Mouse (Mus musculus) forebrain, postnatal 0 days (tissue): ENCODE data around the gene Crybg1. TPM values are rescaled to one million over a fixed set of nuclear protein-coding genes. Genes with fewer than 3 reads are reported as not detected.
A peak's percentile ranks its signal among the peaks of the same experiment; 100 is the strongest.

ENCODE experiments used
- ATAC-seq: fragments of 200-750 bp; cut with Nextera tagmentation; 2 replicates; pipeline ENCODE4 v1.8.0; 2017; ENCODE audit warnings: mild to moderate bottlenecking, moderate library complexity
- DNase-seq: peaks from one replicate; pipeline ENCODE4 v3.0.0-alpha.2; 2015
- H3K27ac ChIP-seq: fragments of 300-500 bp; sonication (generic); 2 replicates; pipeline ENCODE4 v1.5.1; 2014; ENCODE audit warnings: low read depth, mild to moderate bottlenecking, antibody characterized with exemption, low read length, moderate library complexity, mixed read lengths
- H3K27me3 ChIP-seq: fragments of 300-500 bp; sonication (generic); 2 replicates; pipeline ENCODE4 v1.6.1; 2014; ENCODE audit warnings: mild to moderate bottlenecking, low read length, mixed read lengths; ENCODE audit not compliant: insufficient read depth
- H3K36me3 ChIP-seq: fragments of 300-500 bp; sonication (generic); 2 replicates; pipeline ENCODE4 v1.6.1; 2014; ENCODE audit warnings: mild to moderate bottlenecking, moderate library complexity; ENCODE audit not compliant: insufficient read depth
- H3K4me1 ChIP-seq: fragments of 300-500 bp; sonication (generic); 2 replicates; pipeline ENCODE4 v1.6.1; 2014; ENCODE audit warnings: antibody characterized with exemption; ENCODE audit not compliant: insufficient read depth
- H3K4me2 ChIP-seq: fragments of 300-500 bp; sonication (generic); 2 replicates; pipeline ENCODE4 v1.6.1; 2014; ENCODE audit warnings: low read depth, mild to moderate bottlenecking, moderate library complexity
- H3K4me3 ChIP-seq: fragments of 300-500 bp; sonication (generic); 2 replicates; pipeline ENCODE4 v1.5.1; 2014; ENCODE audit warnings: low read depth, low read length, mixed read lengths
- H3K9ac ChIP-seq: fragments of 300-500 bp; sonication (generic); 2 replicates; pipeline ENCODE4 v1.6.1; 2014; ENCODE audit warnings: mild to moderate bottlenecking
- H3K9me3 ChIP-seq: fragments of 300-500 bp; sonication (generic); 2 replicates; pipeline ENCODE4 v1.6.1; 2016; ENCODE audit warnings: low read length
- CTCF ChIP-seq: sonication (generic); IDR thresholded peaks from 2 replicates; pipeline ENCODE4 v1.5.1; 2016; ENCODE audit warnings: antibody characterized with exemption, control low read depth, low read depth
- WGBS: fragments of 180-500 bp; shearing (Covaris S2); extraction: QIAGEN DNeasy Blood & Tissue Kit; methylation state at CpG from one replicate; pipeline ENCODE4 v1.1.7; 2014; 5-methylcytosine and 5-hydroxymethylcytosine counted together
- polyA plus RNA-seq: library from polyadenylated mRNA; unstranded; fragments of >200 nt; fragmentation: Nextera tagmentation; extraction: Ambion mirVana; gene quantifications from 2 replicates; pipeline ENCODE4 v1.2.1, GENCODE M21; 2015
- total RNA-seq: library from RNA; depleted of rRNA; stranded (reverse); fragments of >200 nt; gene quantifications from 2 replicates; pipeline ENCODE4 v1.2.3, GENCODE M21; 2014; rRNA removed

Crybg1 gene
- total and polyA plus RNA-seq, 2 experiments from 2014 or later, result 0.25 to 0.90 TPM

DNA sequence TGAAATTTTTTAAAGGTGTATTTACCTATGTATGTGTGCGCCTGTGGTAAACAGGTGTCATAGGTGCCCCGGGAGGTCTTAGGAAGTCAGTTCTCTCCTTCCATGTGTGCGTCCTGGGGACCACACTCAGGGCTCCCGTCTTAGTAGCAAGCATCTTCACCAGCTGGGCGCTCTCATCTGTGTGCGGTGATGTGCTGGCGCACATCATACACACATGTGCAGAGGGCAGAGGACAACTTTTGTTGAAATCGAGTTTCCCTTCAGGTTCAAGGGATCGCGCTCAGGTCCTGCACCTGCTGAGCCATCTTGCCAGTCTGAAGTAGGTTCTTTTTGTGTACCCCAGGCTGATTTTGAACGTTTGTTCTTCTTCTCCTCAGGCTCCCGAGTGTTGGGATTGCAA lies 232.5 kb downstream of the Crybg1 start:
- no peak for TF ChIP-seq CTCF
- Histone ChIP-seq H3K27me3 (no peaks in the 10 kb centered on the region), H3K36me3 (no peaks in the 10 kb centered on the region), H3K27ac (no peak overlapping the region), H3K4me2 (no peak overlapping the region), H3K9ac (no peak overlapping the region), H3K4me3 (no peak overlapping the region), H3K9me3 (no peaks in the 10 kb centered on the region), H3K4me1 (no peaks in the 10 kb centered on the region)
- WGBS, result 80% methylated on average over 12 of the region's 12 CpGs
- ATAC-seq, result no peak
- no peak for DNase-seq

DNA sequence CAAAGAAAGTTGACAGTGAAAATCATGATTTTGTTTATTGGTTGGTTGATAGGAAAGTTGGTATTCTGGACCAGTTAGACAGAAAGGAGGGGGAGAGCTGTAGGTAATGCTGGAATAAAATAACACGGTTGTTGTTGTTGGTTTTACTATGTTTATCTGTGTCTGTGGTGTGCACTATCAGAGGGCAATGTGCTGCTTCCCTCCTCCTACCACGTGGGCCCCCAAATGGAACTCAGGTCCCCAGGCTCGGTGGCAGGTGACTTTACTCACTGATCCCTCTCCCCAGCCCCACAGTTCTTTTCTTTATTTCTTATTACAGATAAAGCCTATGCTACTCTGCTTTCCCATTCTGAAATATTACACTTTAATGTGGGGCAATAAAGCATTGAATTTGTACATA lies 236.4 kb downstream of the Crybg1 start:
- ATAC-seq, result no peak
- H3K4me3 ChIP-seq, result no peak overlapping the region
- no peaks in the 10 kb centered on the region for H3K27me3 ChIP-seq
- 89% methylated on average over 3 of the region's 3 CpGs for WGBS
- TF ChIP-seq CTCF, result no peak
- no peak for DNase-seq
- H3K36me3 ChIP-seq, result no peaks in the 10 kb centered on the region
- no peaks in the 10 kb centered on the region for H3K4me1 ChIP-seq
- H3K9me3 ChIP-seq, result no peaks in the 10 kb centered on the region
- no peak overlapping the region for H3K27ac ChIP-seq
- H3K4me2 ChIP-seq, result no peak overlapping the region
- H3K9ac ChIP-seq, result no peak overlapping the region

DNA sequence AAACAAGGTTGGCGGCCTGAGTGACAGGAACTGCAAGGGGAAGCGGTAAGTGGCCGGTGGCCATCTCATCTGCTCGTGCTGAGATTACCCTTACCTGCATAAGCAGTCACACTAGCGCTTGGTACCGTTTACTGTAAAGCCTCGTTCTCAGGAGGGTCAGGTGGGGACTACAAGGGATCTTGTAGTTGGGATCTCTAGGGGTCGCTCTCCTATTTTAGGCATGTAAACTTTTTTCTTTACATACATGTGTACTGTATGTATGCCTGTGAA lies 237.8 kb downstream of the Crybg1 start:
- no peak for ATAC-seq
- WGBS, result 92% methylated on average over 8 of the region's 8 CpGs
- TF ChIP-seq CTCF, result no peak
- no peak overlapping the region for H3K9ac ChIP-seq
- H3K36me3 ChIP-seq, result no peaks in the 10 kb centered on the region
- no peaks in the 10 kb centered on the region for H3K9me3 ChIP-seq
- H3K4me1 ChIP-seq, result no peaks in the 10 kb centered on the region
- H3K4me3 ChIP-seq, result no peak overlapping the region
- no peak overlapping the region for H3K27ac ChIP-seq
- H3K4me2 ChIP-seq, result no peak overlapping the region
- no peaks in the 10 kb centered on the region for H3K27me3 ChIP-seq
- DNase-seq, result no peak

DNA sequence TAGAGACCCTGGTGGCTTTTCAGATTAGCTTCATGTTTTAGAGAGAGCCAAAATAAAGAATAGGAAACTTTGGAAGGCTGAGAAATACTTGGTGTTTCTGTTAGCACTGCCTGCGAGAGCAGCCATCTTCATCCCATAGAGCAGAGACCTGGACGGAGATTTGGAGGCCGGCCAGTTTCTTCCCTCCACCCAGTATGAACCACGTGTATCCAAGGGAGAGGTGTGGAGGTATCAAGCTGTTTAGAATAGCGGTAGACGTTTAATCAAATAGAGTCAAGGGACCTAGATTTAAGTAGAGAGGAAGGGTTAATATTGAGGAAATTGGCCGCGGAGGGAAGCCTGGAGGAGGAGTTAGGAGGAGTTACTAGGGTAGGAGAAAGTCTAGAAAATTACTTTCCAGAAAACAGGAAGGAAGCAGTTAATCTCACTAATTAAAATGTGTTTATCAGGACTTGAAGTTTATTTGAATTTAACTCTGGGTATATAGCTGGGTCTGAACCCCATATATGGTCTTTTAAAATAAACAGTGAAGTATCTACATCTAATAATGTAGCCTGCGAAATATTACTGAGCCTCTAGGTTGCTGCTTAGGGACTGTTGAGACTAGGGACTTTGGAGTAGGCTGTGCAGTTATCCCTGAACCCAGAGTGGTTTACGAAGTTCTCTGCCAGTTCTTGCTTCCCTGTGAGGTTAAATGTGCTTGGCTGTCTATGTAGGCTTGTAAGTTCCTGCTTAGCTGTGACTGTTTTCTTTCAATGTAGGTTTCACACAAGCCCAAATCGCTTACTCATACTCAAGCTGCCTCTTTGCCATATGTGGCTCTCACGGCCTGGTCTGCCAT lies 238.4 kb downstream of the Crybg1 start:
- Histone ChIP-seq H3K27ac (no peak overlapping the region), H3K9me3 (no peaks in the 10 kb centered on the region), H3K4me2 (no peak overlapping the region), H3K27me3 (no peaks in the 10 kb centered on the region), H3K9ac (no peak overlapping the region), H3K4me1 (no peaks in the 10 kb centered on the region), H3K4me3 (no peak overlapping the region), H3K36me3 (no peaks in the 10 kb centered on the region)
- TF ChIP-seq CTCF, result no peak
- no peak for DNase-seq
- no peak for ATAC-seq
- WGBS, result 85% methylated on average over 12 of the region's 12 CpGs

DNA sequence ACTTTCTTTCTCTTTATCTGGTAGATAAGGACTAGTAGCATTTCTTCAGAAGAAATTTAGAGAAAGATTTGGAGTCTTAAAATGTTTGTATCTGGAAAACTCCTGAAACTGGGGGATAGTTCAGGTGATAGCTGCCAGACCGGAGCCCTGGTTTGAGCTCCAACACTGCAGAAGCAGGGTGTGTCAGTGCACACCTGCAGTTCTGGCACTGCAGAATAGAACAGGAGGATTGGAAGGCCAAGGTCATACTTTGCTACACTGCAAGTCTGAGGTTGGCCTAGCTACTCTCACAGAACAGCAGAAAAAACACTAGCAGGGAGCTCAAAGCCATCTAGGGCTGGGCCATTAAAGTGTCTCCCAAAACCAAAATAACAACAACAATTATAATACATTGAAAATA lies 244.1 kb downstream of the Crybg1 start:
- no peak for ATAC-seq
- 91% methylated on average over 1 of the region's 1 CpGs for WGBS
- TF ChIP-seq CTCF, result no peak

DNA sequence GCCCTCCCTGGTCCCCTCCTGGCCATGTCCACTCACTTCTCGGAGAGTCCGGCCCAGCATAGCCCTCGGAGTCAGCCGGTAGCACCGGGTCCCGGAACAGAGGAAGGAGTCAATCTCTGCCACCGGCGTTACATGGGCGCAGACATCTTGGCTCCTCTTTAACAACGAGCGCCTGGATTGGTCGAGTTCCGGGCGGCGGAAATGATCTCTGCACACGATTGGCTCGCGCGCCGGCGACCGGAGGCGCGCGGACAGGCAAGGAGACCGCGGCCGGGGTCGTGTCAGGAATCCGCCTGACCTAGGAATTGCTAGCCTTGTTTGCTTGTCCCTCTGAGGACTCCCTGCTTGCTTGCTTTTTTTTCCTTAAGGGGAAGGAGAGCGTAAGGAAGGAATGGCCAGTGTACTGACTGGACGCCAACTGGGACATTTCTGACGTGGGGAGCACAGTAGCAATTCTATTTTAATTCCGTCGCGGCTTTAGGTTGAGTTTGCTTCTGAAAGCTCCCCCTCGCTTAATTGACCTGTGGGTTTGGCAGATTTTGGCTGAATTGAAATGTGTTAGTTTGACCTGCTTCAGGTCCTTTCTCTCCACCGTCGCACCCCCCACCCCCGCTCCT lies 247.0 kb downstream of the Crybg1 start, which contains the start of the genes Qrsl1 and Rtn4ip1:
Gene Qrsl1 (minus strand): TSS at position 168 of the 617 bp plus-strand sequence.
Gene Rtn4ip1 (plus strand): TSS at position 230 of the 617 bp plus-strand sequence.
- Histone ChIP-seq H3K4me2 (peak within 1 kb of the TSS; percentile 58), H3K4me1 (no peaks in the 10 kb centered on the region), H3K4me3 (peak within 1 kb of the TSS; percentile 57), H3K27me3 (no peaks in the 10 kb centered on the region), H3K9me3 (no peaks in the 10 kb centered on the region), H3K9ac (peak within 1 kb of the TSS; percentile 60), H3K27ac (peak within 1 kb of the TSS; percentile 64; the same call in 1 of the 2 replicates), H3K36me3 (no peaks in the 10 kb centered on the region)
- TF ChIP-seq CTCF, result no peak
- ATAC-seq, result peak; percentile 99
- DNase-seq, result peak; percentile 95
- 1% methylated on average over 40 of the region's 40 CpGs for WGBS

More for the DNA sequence above, 244.1 kb downstream of the Crybg1 start:
- no peak overlapping the region for H3K4me3 ChIP-seq
- no peak overlapping the region for H3K4me2 ChIP-seq
- no peaks in the 10 kb centered on the region for H3K4me1 ChIP-seq
- no peak overlapping the region for H3K9ac ChIP-seq
- no peaks in the 10 kb centered on the region for H3K27me3 ChIP-seq
- no peaks in the 10 kb centered on the region for H3K36me3 ChIP-seq
- H3K9me3 ChIP-seq, result no peaks in the 10 kb centered on the region
- H3K27ac ChIP-seq, result no peak overlapping the region
- no peak for DNase-seq

DNA sequence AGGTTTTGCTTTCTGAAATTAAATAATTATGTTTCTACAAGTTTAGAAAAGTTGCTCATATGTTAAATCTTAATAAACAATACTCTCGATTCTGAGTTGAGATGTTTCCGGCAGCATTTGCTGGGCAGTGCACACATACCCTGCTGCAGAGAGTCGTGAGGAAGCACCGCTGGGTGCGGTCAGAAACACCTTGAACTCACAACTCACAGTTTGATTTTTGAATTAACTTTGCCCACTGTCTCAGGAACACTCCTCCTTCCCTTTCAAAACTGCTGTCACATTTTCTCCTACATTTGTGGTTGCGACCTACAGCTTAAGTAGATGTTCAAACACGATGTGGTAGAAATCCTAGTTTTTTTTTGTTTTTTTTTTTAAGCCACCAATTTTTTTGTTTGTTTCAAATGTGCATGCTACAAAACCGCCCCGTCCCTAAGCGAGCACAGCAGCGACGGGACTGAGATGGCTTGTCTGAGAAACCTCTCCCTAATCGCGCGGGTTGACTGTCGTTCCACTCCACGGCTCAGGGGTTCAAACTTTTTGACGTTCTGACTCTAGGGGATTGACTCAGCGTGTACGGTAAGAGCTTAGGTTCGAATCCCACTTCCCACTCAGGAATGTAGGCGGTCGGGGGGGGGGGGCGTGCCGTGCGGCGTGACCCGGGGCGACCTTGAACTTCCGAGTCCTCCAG lies 247.6 kb downstream of the Crybg1 start:
- Histone ChIP-seq H3K27me3 (no peaks in the 10 kb centered on the region), H3K4me1 (no peaks in the 10 kb centered on the region), H3K4me2 (peak overlapping the region; percentile 58), H3K36me3 (no peaks in the 10 kb centered on the region), H3K4me3 (peak overlapping the region; percentile 57), H3K9ac (peak overlapping the region; percentile 60), H3K9me3 (no peaks in the 10 kb centered on the region), H3K27ac (peak overlapping the region; percentile 64; the same call in 1 of the 2 replicates)
- TF ChIP-seq CTCF, result no peak
- DNase-seq (no peak), ATAC-seq (peak; percentile 67)
- 7% methylated on average over 30 of the region's 30 CpGs for WGBS

Other genes with a start within 250 kb of the Crybg1 start
- 14.7 and 17.6 TPM in 2 replicates for gene Qrsl1, start 247.1 kb downstream of the Crybg1 start, total RNA-seq
- gene Qrsl1, start 247.1 kb downstream of the Crybg1 start, polyA plus RNA-seq, result 15.8 and 18.8 TPM in 2 replicates
- 4.7 and 5.8 TPM in 2 replicates for gene Rtn4ip1, start 247.0 kb downstream of the Crybg1 start, total RNA-seq
- 8.5 and 10.6 TPM in 2 replicates for gene Rtn4ip1, start 247.0 kb downstream of the Crybg1 start, polyA plus RNA-seq
- gene Atg5, start 119.5 kb upstream of the Crybg1 start, total RNA-seq, result 27.7 and 37.5 TPM in 2 replicates
- 44.6 and 50.3 TPM in 2 replicates for gene Atg5, start 119.5 kb upstream of the Crybg1 start, polyA plus RNA-seq